Mouse (Mus musculus) lung, postnatal 36 days (tissue): ENCODE data around the gene Stk17b.

Source experiments
- DNase-seq: peaks from one replicate; pipeline ENCODE4 v3.0.0; 2022; ENCODE audit warnings: mixed read lengths

The Stk17b gene

GRCm38 (mm10) chr1:53784721-53785418 lies at the start of gene Stk17b:
TSS of gene Stk17b (minus strand) at chr1:53785224.
- DNase-seq: peak; percentile 97

- DNase-seq: no peak
Observed at GRCm38 (mm10) chr1:53830286-53830685, 45.3 kb upstream of the Stk17b start.

- DNase-seq: no peak
Observed at GRCm38 (mm10) chr1:53829089-53829488, 44.1 kb upstream of the Stk17b start.

- peak; percentile 49 for DNase-seq
Observed at GRCm38 (mm10) chr1:53824446-53825337, 39.7 kb upstream of the Stk17b start.

DNA sequence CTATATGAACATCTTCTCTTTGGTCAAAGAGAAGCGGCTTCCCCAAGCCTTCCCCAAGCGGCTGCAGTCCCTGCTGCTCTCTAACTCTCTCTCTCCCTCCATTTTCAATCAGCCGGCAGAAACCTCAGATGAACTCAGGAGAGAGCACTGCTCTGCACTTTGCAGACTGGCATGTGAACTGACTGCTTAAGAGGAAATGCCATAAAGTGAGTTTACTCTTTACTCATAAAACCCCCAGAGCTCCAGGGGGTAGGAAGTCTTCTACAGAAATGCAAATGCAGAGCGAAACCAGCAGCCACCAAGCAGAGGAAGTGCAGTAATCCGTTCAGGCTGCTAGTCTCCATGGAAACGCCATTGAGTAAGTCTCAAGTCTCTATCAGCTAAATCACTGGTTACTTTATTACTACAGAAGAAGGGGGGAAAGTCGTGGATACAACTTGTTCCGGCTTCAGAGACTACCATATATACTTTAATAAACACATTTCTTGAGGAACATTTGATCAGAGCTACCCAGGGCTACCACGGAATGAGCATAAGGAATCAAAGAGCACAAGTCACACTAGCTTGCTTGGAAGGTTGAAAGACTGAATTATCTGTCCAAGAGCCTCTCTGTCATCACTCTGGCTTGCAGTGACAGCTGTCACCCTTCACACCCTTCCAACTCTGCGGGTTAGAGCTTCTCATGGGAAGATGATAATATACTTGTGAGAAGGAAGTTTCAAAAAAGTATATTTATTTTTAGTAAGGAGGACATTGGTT lies 38.8 kb upstream of the Stk17b start:
- peak; percentile 82 for DNase-seq

- no peak for DNase-seq
Observed at GRCm38 (mm10) chr1:53821983-53822382, 37.0 kb upstream of the Stk17b start.

- peak; percentile 32 for DNase-seq
Observed at GRCm38 (mm10) chr1:53820041-53820632, 35.1 kb upstream of the Stk17b start.

GRCm38 (mm10) chr1:53818072-53818862 lies 33.2 kb upstream of the Stk17b start:
- DNase-seq: no peak

DNA sequence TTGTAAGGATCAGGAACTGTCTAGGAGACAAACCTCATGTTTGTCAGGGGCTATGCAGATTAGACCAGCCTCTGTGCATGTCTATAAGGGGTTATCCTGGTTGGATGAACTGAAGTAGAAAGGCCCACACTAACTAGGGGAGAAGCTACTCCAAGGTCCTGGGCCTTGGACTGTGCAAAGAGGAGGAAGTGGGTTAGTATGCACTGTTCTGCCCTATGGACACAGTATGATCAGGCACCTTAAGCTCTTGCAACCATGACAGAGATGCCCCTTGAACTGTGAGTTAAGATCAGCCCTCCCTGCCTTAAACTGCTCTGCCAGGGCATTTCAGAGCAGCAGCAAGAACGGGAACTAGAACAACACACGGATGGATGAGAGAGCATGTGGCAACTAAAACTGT lies 31.3 kb upstream of the Stk17b start:
- no peak for DNase-seq

DNA sequence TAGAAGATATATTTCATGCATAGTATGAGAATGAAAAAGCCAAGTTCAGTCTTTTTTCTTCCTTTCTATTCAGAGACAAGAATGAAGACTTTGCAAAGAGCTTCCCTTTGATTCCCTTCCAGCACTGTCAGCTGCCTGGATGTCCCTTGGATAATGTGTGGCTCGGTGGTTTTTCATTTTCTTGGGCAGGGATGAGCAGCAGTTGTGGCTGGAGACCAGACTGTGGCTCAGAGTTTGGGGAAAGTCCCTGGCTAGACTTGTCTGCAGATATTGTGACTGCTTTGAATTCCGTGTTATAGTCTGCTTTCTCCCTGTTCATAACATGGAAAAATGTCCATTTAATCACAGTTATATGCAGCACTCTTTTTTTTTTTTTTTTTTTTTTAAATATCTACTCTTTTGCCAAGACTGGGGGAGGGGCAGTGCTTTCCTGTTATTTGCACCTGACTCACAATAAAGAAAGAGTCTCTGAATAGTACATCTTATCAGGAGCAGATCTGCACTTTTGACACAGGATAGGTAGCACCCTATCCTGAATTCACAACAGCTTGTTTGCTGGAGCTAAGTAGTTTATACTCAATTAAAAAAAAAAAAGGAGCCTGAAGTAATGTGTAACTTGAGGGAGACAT lies 29.2 kb upstream of the Stk17b start:
- no peak for DNase-seq

GRCm38 (mm10) chr1:53811919-53812318 lies 26.9 kb upstream of the Stk17b start:
- no peak for DNase-seq

DNA sequence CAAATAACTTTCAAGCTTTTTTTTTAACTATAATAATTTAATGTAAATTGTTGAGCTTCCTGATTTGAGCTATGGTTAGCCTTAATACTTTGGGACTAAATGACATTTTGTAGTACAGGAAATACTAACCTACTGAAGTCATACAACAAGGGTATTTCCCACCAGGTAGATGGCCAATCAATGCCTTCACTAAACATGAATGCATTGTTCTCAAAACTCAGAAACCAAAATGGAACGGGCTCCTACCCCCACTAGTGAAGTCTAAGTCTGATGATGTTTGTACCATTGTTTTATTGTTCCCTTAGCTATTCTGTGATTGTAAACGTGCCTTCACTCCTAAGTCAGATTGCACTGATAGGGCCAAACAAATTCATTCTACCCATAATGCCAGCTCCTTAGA lies 23.2 kb upstream of the Stk17b start:
- DNase-seq: no peak

- DNase-seq: no peak
Observed at GRCm38 (mm10) chr1:53797811-53798210, 12.8 kb upstream of the Stk17b start.

GRCm38 (mm10) chr1:53797074-53797473 lies 12.1 kb upstream of the Stk17b start:
- no peak for DNase-seq

DNA sequence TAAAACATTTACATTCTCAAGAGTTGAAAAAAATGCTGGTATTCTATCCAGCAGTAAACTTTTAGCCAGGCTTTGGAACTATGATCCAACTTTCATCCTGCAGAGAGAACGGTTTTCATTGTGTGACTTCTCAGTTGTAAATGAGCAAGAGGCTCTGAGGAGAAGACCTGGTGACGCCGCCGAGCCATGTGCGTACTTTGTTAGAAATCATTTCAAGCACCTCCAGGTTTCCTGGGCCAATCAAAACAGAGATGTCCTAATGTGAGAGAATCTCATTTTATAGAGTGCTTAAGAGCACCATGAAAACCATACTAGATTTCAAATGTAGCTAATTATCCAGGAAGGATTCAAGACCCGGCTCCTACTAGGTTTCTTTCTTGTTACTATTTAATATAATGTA lies 11.2 kb upstream of the Stk17b start:
- no peak for DNase-seq

DNA sequence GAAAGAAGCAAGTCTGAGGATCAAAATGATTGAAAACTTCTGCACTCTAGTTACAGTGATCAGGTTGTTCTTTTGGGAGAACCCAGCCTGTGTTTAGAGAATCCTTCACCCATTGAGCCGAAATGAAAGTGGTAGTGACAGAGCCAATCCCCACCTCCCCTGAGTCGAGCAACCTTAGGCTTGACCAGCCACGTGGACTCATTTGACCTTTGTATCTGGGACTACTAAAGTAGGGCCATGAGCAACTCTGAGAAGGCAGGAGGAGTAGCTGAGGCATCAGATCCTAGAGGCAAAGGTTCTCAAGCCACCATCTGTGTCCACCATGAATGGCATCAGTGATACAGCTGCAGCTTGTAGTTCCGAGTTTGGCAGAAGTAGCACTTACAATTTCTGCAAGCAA lies 10.6 kb upstream of the Stk17b start:
- DNase-seq: no peak

DNA sequence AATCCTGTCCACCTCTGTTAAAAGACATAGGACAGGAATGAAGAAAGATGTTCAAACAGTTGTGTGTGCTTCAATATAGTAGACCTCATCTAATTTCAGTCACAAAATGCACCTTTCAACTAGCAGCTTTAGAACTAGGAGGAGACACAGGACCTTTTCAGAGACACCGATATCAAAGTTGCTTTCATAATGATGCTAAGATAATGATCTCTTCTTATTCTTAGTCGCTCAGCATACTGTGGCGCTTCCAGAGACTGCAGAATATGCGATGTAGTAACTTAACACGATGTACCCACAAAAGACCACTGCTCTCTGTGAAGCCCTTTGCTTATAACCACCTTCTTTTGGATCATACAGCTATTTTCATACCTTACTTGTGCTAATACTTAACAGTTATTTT lies 10.1 kb upstream of the Stk17b start:
- no peak for DNase-seq

DNA sequence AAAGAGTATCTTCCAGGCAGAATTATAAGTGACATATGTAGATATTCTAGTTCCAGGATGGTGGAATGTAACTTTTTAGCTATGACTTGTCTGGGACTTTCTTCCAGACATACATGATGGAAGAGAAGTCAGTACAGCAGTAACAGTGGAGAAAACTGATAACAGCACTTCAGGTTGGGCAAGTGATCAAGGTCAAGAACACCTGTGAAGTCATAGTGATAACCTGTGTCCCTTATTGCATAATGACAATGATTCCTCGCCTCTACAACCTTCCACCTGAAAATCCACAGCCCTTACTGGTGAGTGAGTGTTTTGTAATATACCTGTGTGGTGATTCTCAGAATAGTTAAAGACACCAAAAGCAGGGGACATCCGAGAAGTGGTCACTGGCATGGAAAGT lies 9.3 kb upstream of the Stk17b start:
- no peak for DNase-seq

DNA sequence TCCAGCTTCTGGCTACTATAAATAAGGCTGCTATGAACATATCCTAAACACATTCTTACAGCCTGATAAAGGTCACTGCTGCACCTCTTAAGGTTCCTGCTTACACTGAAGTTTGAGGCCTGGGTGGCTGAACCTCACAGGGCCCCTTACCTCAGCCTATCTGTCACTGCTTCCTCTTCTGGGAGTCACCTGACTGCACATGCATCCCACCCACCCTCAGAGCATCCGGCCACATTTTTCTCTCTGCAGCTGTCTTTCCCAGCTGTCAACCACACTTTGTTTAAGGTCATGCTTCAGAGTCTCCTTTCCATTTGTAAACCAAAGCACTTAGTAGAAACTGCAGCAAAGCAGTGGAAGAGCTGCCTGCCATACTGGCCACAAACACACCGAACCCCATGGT lies 6.3 kb upstream of the Stk17b start:
- peak; percentile 60 for DNase-seq

- peak; percentile 56 for DNase-seq
Observed at GRCm38 (mm10) chr1:53784291-53784720, 718 bp downstream of the Stk17b start.

DNA sequence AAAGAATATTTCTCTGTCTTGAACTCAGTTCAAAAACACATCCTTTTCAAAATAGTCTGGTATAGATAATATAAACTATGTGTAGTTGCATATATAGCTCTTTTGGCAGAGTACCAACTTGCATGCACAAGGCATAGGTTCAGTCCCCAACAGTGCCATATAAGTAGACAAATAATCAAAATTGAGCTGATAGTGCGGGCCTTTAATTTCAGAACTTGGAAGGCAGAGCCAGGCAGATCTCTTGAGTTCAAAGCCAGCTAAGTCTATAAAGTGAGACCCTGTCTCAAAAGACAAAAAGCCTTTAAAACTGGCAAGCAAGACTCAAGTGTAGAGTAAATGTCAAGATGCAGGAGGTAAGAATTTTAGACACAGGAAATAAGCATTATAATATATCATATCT lies 2.1 kb downstream of the Stk17b start:
- no peak for DNase-seq

- no peak for DNase-seq
Observed at GRCm38 (mm10) chr1:53782079-53782478, 2.9 kb downstream of the Stk17b start.
